Mouse (Mus musculus) heart, adult 2 months (tissue): ENCODE results near the gene Gm26620.

Experiments used
- CTCF ChIP-seq: fragments of 200-600 bp; IDR thresholded peaks from 2 replicates; pipeline ENCODE4 v1.8.1; 2022; ENCODE audit warnings: antibody characterized with exemption, mild to moderate bottlenecking, moderate library complexity
- EP300 ChIP-seq: fragments of 200-500 bp; IDR thresholded peaks from 2 replicates; pipeline ENCODE4 v1.6.1; 2011; ENCODE audit warnings: low read depth, low read length, control low read depth; ENCODE audit not compliant: insufficient read depth
- POLR2A ChIP-seq: fragments of 200-500 bp; IDR thresholded peaks from 2 replicates; pipeline ENCODE4 v1.6.1; 2011; ENCODE audit warnings: mild to moderate bottlenecking, low read depth, low read length, control low read depth; ENCODE audit not compliant: insufficient read depth

- TF ChIP-seq POLR2A (no peak), CTCF (no peak), EP300 (no peak)
Observed at GRCm38 (mm10) chr1:170892279-170892678, 7.4 kb downstream of the Gm26620 start.
